Mouse (Mus musculus): ENCODE results near the gene Gm3854. TPM values are rescaled to one million over a fixed set of nuclear protein-coding genes. Genes with fewer than 3 reads are reported as not detected.

Gene Gm3854
- polyA plus RNA-seq, 1 experiment from 2014 or later = 1.5 TPM

DNA sequence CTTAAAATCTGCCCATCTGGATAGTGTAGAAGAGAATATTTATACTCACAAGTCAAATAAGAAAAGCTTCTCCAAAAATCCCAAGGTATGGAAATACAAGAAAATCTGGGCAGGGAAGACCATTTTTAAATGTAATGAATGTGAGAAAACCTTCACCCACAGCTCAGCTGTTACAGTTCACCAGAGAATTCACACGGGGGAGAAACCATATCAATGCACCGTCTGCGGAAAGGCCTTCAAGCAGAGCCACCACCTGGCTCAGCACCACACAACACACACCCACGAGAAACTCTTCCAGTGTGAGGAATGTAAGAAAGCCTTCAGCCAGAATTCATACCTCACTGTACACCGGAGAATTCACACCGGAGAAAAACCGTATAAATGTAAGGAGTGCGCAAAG, 34.9 kb downstream of the Gm3854 start:
- 77% methylated on average over 8 of the region's 8 CpGs for WGBS
- Histone ChIP-seq H3K9ac (ENCODE audit: low read length) (no peak overlapping the region), H3K4me2 (ENCODE audit: low read depth, low read length) (no peak overlapping the region), H3K9me3 (replicated peaks; ENCODE audit: control insufficient read depth, low read length) (no peaks in the 10 kb centered on the region), H3K4me1 (ENCODE audit: control insufficient read depth, insufficient read depth, low read length) (peaks cover 7% of the 10 kb centered on the region), H3K27me3 (ENCODE audit: control insufficient read depth, insufficient read depth, low read length) (no peaks in the 10 kb centered on the region), H3K36me3 (ENCODE audit: control insufficient read depth, insufficient read depth) (no peaks in the 10 kb centered on the region), H3K27ac (ENCODE audit: low read length) (no peak overlapping the region), H3K4me3 (ENCODE audit: low read length) (no peak overlapping the region)
- ATAC-seq (replicated peaks; ENCODE audit: extremely low read depth, insufficient read depth, low FRiP score) = no peak

DNA sequence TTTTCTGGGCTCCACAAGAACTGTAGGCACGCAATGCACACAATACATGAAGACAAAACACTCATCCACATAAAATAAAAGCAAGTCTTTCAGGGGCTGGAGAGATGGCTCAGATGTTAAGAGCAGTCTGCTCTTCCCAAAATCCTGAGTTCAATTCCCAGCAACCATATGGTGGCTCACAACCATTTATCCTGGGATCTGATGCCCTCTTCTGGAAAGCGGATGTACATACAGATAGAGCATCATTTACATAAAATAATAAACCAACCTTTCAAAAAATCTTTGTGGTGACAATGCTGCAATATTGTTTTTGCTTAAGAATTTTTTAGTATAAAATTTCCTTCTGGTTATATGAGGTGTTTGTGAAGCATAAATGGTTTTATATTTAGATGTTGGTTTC, 37.9 kb downstream of the Gm3854 start:
- Histone ChIP-seq H3K27ac (ENCODE audit: low read length) (no peak overlapping the region), H3K4me2 (ENCODE audit: low read depth, low read length) (no peak overlapping the region), H3K9ac (ENCODE audit: low read length) (no peak overlapping the region), H3K27me3 (ENCODE audit: control insufficient read depth, insufficient read depth, low read length) (no peaks in the 10 kb centered on the region), H3K9me3 (replicated peaks; ENCODE audit: control insufficient read depth, low read length) (no peaks in the 10 kb centered on the region), H3K4me1 (ENCODE audit: control insufficient read depth, insufficient read depth, low read length) (peaks cover 16% of the 10 kb centered on the region), H3K36me3 (ENCODE audit: control insufficient read depth, insufficient read depth) (no peaks in the 10 kb centered on the region), H3K4me3 (ENCODE audit: low read length) (no peak overlapping the region)
- WGBS = 81% methylated on average over 2 of the region's 2 CpGs
- ATAC-seq (replicated peaks; ENCODE audit: extremely low read depth, insufficient read depth, low FRiP score) = no peak

DNA sequence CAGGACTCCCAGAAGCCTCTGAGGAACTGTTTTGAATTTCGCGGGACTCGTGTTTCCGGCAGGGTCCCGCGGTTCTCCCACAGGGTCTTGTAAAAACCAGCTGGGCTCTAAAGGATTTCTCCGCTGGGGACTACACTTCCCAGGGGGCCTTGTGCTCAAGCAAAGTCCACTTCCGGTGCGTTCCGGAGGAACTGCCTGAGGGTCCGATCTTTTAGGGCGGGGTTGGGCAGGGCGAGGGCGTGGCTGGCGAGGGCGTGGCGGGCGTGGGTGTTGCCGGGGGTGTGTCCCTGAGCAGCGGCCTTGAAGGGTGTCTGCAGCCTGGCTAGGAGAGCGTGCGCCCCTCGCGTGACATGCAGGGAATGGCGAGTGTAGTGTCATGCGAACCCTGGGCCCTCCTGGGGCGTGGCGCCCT, 39.5 kb downstream of the Gm3854 start, which contains the start of gene Zfp28:
Gene Zfp28, plus strand, starts transcription at position 252 of the 412 bp plus-strand sequence.
- Histone ChIP-seq H3K9ac (ENCODE audit: low read length) (peak within 1 kb of the TSS; percentile 83), H3K4me3 (ENCODE audit: low read length) (peak within 1 kb of the TSS; percentile 74), H3K27ac (ENCODE audit: low read length) (peak within 1 kb of the TSS; percentile 61), H3K36me3 (ENCODE audit: control insufficient read depth, insufficient read depth) (0 out of 2 replicates have a peak, but pooled peaks cover 3% of the 10 kb centered on the region), H3K4me2 (ENCODE audit: low read depth, low read length) (peak within 1 kb of the TSS; percentile 88), H3K27me3 (ENCODE audit: control insufficient read depth, insufficient read depth, low read length) (no peaks in the 10 kb centered on the region), H3K9me3 (replicated peaks; ENCODE audit: control insufficient read depth, low read length) (no peaks in the 10 kb centered on the region), H3K4me1 (ENCODE audit: control insufficient read depth, insufficient read depth, low read length) (peaks cover 16% of the 10 kb centered on the region)
- WGBS = 0% methylated on average over 28 of the region's 28 CpGs
- ATAC-seq (replicated peaks; ENCODE audit: extremely low read depth, insufficient read depth, low FRiP score) = peak; percentile 98

DNA sequence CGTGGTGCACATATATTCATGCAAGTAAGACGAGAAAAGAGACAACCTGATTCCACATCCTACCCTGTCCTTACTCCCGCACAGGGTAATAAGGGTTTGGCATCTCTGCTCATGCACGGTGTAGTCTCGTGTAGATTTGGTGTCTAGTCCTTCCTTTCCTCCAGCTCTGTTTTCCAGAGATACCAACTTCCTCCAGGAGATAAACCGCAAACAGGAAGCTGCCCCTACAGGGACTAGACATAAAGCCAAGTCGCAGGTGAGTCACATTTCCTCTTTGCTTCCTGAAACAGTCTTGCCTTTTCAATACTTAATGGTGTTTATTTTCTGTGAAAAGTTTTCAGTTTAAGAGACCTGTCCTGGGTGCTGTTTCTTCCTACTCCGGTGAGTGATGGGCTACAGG, 40.5 kb downstream of the Gm3854 start:
- Histone ChIP-seq H3K9ac (ENCODE audit: low read length) (peak overlapping the region; percentile 83), H3K27ac (ENCODE audit: low read length) (no peak overlapping the region), H3K4me2 (ENCODE audit: low read depth, low read length) (peak overlapping the region; percentile 88), H3K4me1 (ENCODE audit: control insufficient read depth, insufficient read depth, low read length) (peaks cover 16% of the 10 kb centered on the region), H3K36me3 (ENCODE audit: control insufficient read depth, insufficient read depth) (peaks cover 6% of the 10 kb centered on the region), H3K9me3 (replicated peaks; ENCODE audit: control insufficient read depth, low read length) (no peaks in the 10 kb centered on the region), H3K27me3 (ENCODE audit: control insufficient read depth, insufficient read depth, low read length) (no peaks in the 10 kb centered on the region), H3K4me3 (ENCODE audit: low read length) (peak overlapping the region; percentile 74)
- no peak for ATAC-seq (replicated peaks; ENCODE audit: extremely low read depth, insufficient read depth, low FRiP score)
- WGBS = 59% methylated on average over 8 of the region's 8 CpGs

DNA sequence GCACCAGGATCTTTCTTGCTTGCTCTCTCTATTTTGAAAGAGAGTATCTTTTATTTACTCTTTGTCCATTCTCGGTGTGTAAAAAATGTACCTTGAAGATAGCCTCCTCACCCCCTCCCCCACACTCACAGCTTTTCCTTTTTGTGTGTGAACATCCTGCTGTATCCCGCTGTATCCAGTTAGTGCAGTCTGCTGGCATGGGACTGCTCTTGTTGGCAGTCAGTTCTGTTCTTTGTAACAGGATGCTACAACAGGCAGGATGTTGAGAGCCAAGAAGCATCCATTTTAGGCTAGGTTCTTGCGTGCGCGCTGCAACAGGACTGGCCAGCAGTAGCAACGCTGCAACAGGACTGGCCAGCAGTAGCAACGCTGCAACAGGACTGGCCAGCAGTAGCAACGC, 43.4 kb downstream of the Gm3854 start:
- no peak overlapping the region for H3K9ac ChIP-seq (ENCODE audit: low read length)
- H3K4me2 ChIP-seq (ENCODE audit: low read depth, low read length) = no peak overlapping the region
- 82% methylated on average over 7 of the region's 8 CpGs for WGBS
- no peak overlapping the region for H3K4me3 ChIP-seq (ENCODE audit: low read length)
- peaks cover 14% of the 10 kb centered on the region for H3K36me3 ChIP-seq (ENCODE audit: control insufficient read depth, insufficient read depth)
- H3K4me1 ChIP-seq (ENCODE audit: control insufficient read depth, insufficient read depth, low read length) = peaks cover 16% of the 10 kb centered on the region
- H3K9me3 ChIP-seq (replicated peaks; ENCODE audit: control insufficient read depth, low read length) = no peaks in the 10 kb centered on the region
- H3K27ac ChIP-seq (ENCODE audit: low read length) = no peak overlapping the region
- H3K27me3 ChIP-seq (ENCODE audit: control insufficient read depth, insufficient read depth, low read length) = no peaks in the 10 kb centered on the region
- ATAC-seq (replicated peaks; ENCODE audit: extremely low read depth, insufficient read depth, low FRiP score) = no peak

DNA sequence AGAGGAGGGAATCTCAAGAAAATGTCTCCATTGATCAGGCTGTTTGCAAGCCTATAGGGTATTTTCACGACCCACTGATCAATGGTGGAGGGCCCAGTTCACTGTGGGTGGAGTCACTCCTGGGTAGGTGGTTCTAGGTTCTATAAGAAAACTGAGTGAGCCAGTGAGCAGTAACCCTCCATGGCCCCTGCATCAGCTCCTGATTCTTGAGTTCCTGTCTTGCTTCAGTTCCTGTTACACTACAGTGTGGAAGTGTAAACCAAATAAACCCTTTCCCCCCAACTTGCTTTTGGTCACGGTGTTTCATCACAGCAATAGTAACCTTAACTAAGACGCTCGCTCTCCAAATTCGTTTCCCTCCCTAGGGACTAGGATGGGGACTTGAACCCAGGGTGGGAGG, 45.4 kb downstream of the Gm3854 start:
- Histone ChIP-seq H3K4me2 (ENCODE audit: low read depth, low read length) (no peak overlapping the region), H3K4me1 (ENCODE audit: control insufficient read depth, insufficient read depth, low read length) (peaks cover 3% of the 10 kb centered on the region), H3K4me3 (ENCODE audit: low read length) (no peak overlapping the region), H3K27ac (ENCODE audit: low read length) (no peak overlapping the region), H3K36me3 (ENCODE audit: control insufficient read depth, insufficient read depth) (peaks cover 32% of the 10 kb centered on the region), H3K27me3 (ENCODE audit: control insufficient read depth, insufficient read depth, low read length) (no peaks in the 10 kb centered on the region), H3K9ac (ENCODE audit: low read length) (no peak overlapping the region), H3K9me3 (replicated peaks; ENCODE audit: control insufficient read depth, low read length) (0 out of 2 replicates have a peak, but pooled peaks cover 2% of the 10 kb centered on the region)
- 79% methylated on average over 5 of the region's 5 CpGs for WGBS
- ATAC-seq (replicated peaks; ENCODE audit: extremely low read depth, insufficient read depth, low FRiP score) = no peak

DNA sequence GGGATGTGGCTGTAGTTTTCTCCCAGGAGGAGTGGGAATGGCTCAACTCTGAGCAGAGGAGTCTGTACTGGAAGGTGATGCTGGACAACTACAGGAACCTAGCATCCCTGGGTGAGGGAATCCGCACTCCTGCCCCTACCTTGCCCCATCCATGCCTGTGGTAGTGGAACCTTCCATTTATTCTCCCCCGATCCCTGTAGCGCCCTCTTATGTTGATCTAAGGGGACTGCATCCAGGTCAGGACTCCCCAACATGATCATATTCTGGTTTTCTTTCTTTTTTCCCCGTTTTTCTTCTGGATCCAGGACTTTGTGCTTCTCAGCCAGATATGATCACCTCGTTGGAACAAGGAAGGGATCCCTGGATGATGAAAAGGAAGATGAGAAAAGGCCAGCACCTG, 45.9 kb downstream of the Gm3854 start:
- Histone ChIP-seq H3K27ac (ENCODE audit: low read length) (no peak overlapping the region), H3K9me3 (replicated peaks; ENCODE audit: control insufficient read depth, low read length) (0 out of 2 replicates have a peak, but pooled peaks cover 2% of the 10 kb centered on the region), H3K4me3 (ENCODE audit: low read length) (no peak overlapping the region), H3K4me2 (ENCODE audit: low read depth, low read length) (no peak overlapping the region), H3K4me1 (ENCODE audit: control insufficient read depth, insufficient read depth, low read length) (no peaks in the 10 kb centered on the region), H3K27me3 (ENCODE audit: control insufficient read depth, insufficient read depth, low read length) (no peaks in the 10 kb centered on the region), H3K9ac (ENCODE audit: low read length) (no peak overlapping the region), H3K36me3 (ENCODE audit: control insufficient read depth, insufficient read depth) (peaks cover 37% of the 10 kb centered on the region)
- no peak for ATAC-seq (replicated peaks; ENCODE audit: extremely low read depth, insufficient read depth, low FRiP score)
- WGBS = 69% methylated on average over 5 of the region's 5 CpGs

DNA sequence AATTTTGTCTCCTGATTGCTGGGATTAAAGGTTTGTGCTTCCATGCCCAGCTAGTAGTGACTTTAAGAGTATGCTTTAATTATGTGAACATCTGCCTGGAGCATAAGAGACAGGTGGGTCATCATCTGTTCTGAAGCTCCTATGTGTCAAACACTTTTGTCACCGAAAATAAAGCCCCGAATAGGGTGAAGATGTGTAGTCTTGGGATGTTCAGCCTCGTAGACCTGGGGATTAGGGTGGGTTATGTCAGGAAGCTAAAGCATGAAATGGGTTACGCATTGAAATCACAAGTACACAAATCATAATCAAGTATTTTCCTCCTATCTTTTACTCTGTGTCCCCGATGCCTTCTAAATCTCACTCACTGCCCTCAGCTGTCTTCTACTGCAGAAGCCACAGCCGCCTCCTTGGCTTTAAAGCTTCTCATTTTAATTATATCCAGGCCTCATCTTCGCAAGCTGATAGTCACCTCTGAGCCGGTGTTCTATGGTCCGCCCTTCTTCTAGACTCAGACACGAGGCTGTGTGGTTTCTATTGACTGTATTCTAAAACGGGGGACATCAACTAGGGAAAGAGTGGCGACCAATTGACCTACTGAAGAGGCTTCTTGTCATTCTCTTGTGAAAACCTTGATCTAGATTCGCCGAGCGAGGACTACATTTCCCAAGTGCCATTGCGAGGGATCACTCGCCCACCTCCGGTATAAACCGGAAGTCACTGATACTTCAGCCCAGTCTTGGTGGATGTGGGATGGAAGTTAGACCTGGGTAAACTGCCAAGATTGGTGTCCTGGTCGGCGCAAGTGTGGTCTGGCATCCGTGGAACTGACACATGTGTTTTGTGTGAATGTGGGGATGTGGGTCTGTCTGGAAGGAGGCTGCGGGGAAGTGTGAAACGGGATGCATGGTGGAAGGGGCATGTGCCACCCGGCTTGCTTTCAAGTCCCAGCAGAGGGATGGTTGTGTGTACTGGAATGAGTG, 54.7 kb downstream of the Gm3854 start, which contains the start of gene Smim17:
Gene Smim17, plus strand, starts transcription at position 720 of the 980 bp plus-strand sequence.
- Histone ChIP-seq H3K4me1 (ENCODE audit: control insufficient read depth, insufficient read depth, low read length) (peaks cover 7% of the 10 kb centered on the region), H3K27ac (ENCODE audit: low read length) (no peak within 1 kb of the TSS), H3K4me3 (ENCODE audit: low read length) (peak within 1 kb of the TSS; percentile 66), H3K9me3 (replicated peaks; ENCODE audit: control insufficient read depth, low read length) (0 out of 2 replicates have a peak, but pooled peaks cover 2% of the 10 kb centered on the region), H3K9ac (ENCODE audit: low read length) (peak within 1 kb of the TSS; percentile 73), H3K36me3 (ENCODE audit: control insufficient read depth, insufficient read depth) (peaks cover 20% of the 10 kb centered on the region), H3K4me2 (ENCODE audit: low read depth, low read length) (peak within 1 kb of the TSS; percentile 89), H3K27me3 (ENCODE audit: control insufficient read depth, insufficient read depth, low read length) (no peaks in the 10 kb centered on the region)
- WGBS = 25% methylated on average over 25 of the region's 25 CpGs
- no peak; the same call in 1 of the 2 replicates for ATAC-seq (replicated peaks; ENCODE audit: extremely low read depth, insufficient read depth, low FRiP score)

Measured in heart, embryonic 16.5 days (tissue).